Comparison of ENCODE assay signal across 28 mouse cellular contexts in genomic region chr11:104367486-104368190, GRCm38 (mm10).
DNase-seq lines count a peak whose midpoint lies in the region; ATAC-seq and TF ChIP-seq lines count a peak whose summit lies in the region.
"Had no signal": no experiment of that assay in that cellular context is flagged by ENCODE, and none has a peak within 500 bp of the region (broad histone marks: within the 10 kb centered on the region; RNA-seq: fewer than 3 reads in every experiment).

No protein-coding gene starts in this region.

- no peaks in the 10 kb centered on the region for H3K27me3 ChIP-seq in spleen, adult 2 months (ENCODE audit: control insufficient read depth, insufficient read depth, low read length)
- H3K27me3 ChIP-seq: embryonic facial prominence, embryonic 13.5 days; forebrain, embryonic 15.5 days; megakaryocyte, embryonic 14.5 days; midbrain, embryonic 12.5 days; neural tube, embryonic 13.5 days had no signal

- 43% methylated on average over 5 of the region's 5 CpGs for WGBS in spleen, adult 2 months

- H3K36me3 ChIP-seq in spleen, adult 2 months (ENCODE audit: control insufficient read depth, insufficient read depth, low read length), result peaks cover 2% of the 10 kb centered on the region; the same call in 1 of the 2 replicates

- peak; percentile 91 for ATAC-seq in common myeloid progenitor, adult 5-6 weeks (replicated peaks; ENCODE audit: low read depth, poor library complexity, severe bottlenecking)
- peak; percentile 82 for ATAC-seq in megakaryocyte progenitor cell, adult 5-6 weeks (replicated peaks; ENCODE audit: poor library complexity)
- ATAC-seq: forebrain, embryonic 15.5 days; hindbrain, embryonic 16.5 days had no signal

- no peak for TF ChIP-seq POLR2A in spleen, adult 2 months (IDR thresholded peaks at IDR 0.05; ENCODE audit: low read depth, low read length)

- H3K4me3 ChIP-seq in spleen, adult 2 months (ENCODE audit: extremely low read depth, insufficient read depth, insufficient read length), result no peak overlapping the region
- H3K4me3 ChIP-seq: embryonic facial prominence, embryonic 13.5 days; forebrain, embryonic 10.5 days; forebrain, embryonic 15.5 days; gastrocnemius, adult 2 months; megakaryocyte, embryonic 14.5 days; midbrain, embryonic 12.5 days; neural tube, embryonic 13.5 days had no signal

- no peaks in the 10 kb centered on the region; the same call in 1 of the 2 replicates for H3K4me1 ChIP-seq in spleen, adult 2 months (ENCODE audit: control insufficient read depth, insufficient read depth, insufficient read length)
- H3K4me1 ChIP-seq: embryonic facial prominence, embryonic 13.5 days; forebrain, embryonic 10.5 days; forebrain, embryonic 15.5 days; midbrain, embryonic 12.5 days; neural tube, embryonic 13.5 days had no signal

- peak overlapping the region; percentile 50; the same call in 1 of the 2 replicates for H3K27ac ChIP-seq in spleen, adult 2 months (ENCODE audit: insufficient read depth, low read length)
- H3K27ac ChIP-seq: embryonic facial prominence, embryonic 13.5 days; forebrain, embryonic 10.5 days; forebrain, embryonic 15.5 days; gastrocnemius, adult 2 months; liver, embryonic 14.5 days; midbrain, embryonic 12.5 days; neural tube, embryonic 13.5 days had no signal

- no peak for TF ChIP-seq CTCF in spleen, adult 2 months (IDR thresholded peaks at IDR 0.05; ENCODE audit: extremely low read depth, insufficient read depth, insufficient read length, insufficient replicate concordance)

- peak in 1 of 2 experiments; percentile 12 for DNase-seq in spleen, adult 2 months (ENCODE audit: low read depth in 1 of 2, low spot score in 2 of 2)
- DNase-seq in spleen, postnatal 14 days (ENCODE audit: low spot score in 2 of 2), result no peak
- no peak for DNase-seq in kidney, postnatal 4 days
- DNase-seq in left cerebral cortex, adult 18-20 months (ENCODE audit: low spot score in 2 of 2), result no peak
- no peak for DNase-seq in right cerebral cortex, postnatal 4 days
- DNase-seq: adrenal gland, adult 2 months; adrenal gland, postnatal 36 days; cerebellum, adult 9-10 months; cerebellum, postnatal 36 days; gastrocnemius, adult 2 months; gastrocnemius, postnatal 36 days; heart, postnatal 14 days; kidney, adult 18-20 months; layer of hippocampus, adult 9-11 months; liver; lung, adult 2 months; lung, postnatal 14 days; thymus, postnatal 4 days had no signal
